Mouse (Mus musculus) midbrain, embryonic 16.5 days (tissue): ENCODE data around the gene Calm5. TPM values are rescaled to one million over a fixed set of nuclear protein-coding genes. Genes with fewer than 3 reads are reported as not detected.
A peak's percentile ranks its signal among the peaks of the same experiment; 100 is the strongest.

Source experiments
- ATAC-seq: fragments of 200-750 bp; cut with Nextera tagmentation; 2 replicates; pipeline ENCODE4 v1.8.0; 2017; ENCODE audit warnings: moderate TSS enrichment
- H3K27ac ChIP-seq: fragments of 300-500 bp; sonication (generic); 2 replicates; pipeline ENCODE4 v1.5.1; 2014; ENCODE audit warnings: mild to moderate bottlenecking, low read length, mixed read lengths
- H3K27me3 ChIP-seq: fragments of 300-500 bp; sonication (generic); 2 replicates; pipeline ENCODE4 v1.6.1; 2014; ENCODE audit warnings: low read depth, low read length, mixed read lengths; ENCODE audit not compliant: control insufficient read depth, insufficient read depth
- H3K36me3 ChIP-seq: fragments of 300-500 bp; sonication (generic); 2 replicates; pipeline ENCODE4 v1.6.1; 2014; ENCODE audit warnings: mild to moderate bottlenecking, low read length, moderate library complexity, mixed read lengths; ENCODE audit not compliant: control insufficient read depth, insufficient read depth
- H3K4me1 ChIP-seq: fragments of 300-500 bp; sonication (generic); 2 replicates; pipeline ENCODE4 v1.6.1; 2014; ENCODE audit warnings: mild to moderate bottlenecking, low read length, mixed read lengths; ENCODE audit not compliant: control insufficient read depth, insufficient read depth
- H3K4me2 ChIP-seq: fragments of 300-500 bp; sonication (generic); 2 replicates; pipeline ENCODE4 v1.6.1; 2014; ENCODE audit warnings: mild to moderate bottlenecking, low read length, mixed read lengths
- H3K4me3 ChIP-seq: fragments of 300-500 bp; sonication (generic); 2 replicates; pipeline ENCODE4 v1.5.1; 2014; ENCODE audit warnings: low read depth, mild to moderate bottlenecking, low read length, moderate library complexity, mixed read lengths
- H3K9ac ChIP-seq: fragments of 300-500 bp; sonication (generic); 2 replicates; pipeline ENCODE4 v1.6.1; 2014; ENCODE audit warnings: low read depth, low read length, mixed read lengths
- H3K9me3 ChIP-seq: fragments of 300-500 bp; sonication (generic); replicated peaks from 2 replicates; pipeline ENCODE4 v1.6.1; 2014; ENCODE audit warnings: mild to moderate bottlenecking, low read length, mixed read lengths; ENCODE audit not compliant: control insufficient read depth, poor library complexity, severe bottlenecking
- WGBS: fragments of 180-500 bp; shearing (Covaris S2); extraction: QIAGEN DNeasy Blood & Tissue Kit; methylation state at CpG from one replicate; pipeline ENCODE4 v1.1.7; 2014; 5-methylcytosine and 5-hydroxymethylcytosine counted together
- polyA plus RNA-seq: library from polyadenylated mRNA; unstranded; fragments of >200 nt; fragmentation: Nextera tagmentation; extraction: Ambion mirVana; gene quantifications from 2 replicates; pipeline ENCODE4 v1.2.1, GENCODE M21; 2015

Calm5 gene
- polyA plus RNA-seq, 1 experiment from 2014 or later, result not detected

GRCm38 (mm10) chr13:3862325-3862724 lies 8.4 kb downstream of the Calm5 start:
- Histone ChIP-seq H3K27ac (no peak overlapping the region), H3K4me1 (no peaks in the 10 kb centered on the region), H3K9me3 (no peaks in the 10 kb centered on the region), H3K9ac (no peak overlapping the region), H3K4me2 (no peak overlapping the region), H3K36me3 (no peaks in the 10 kb centered on the region), H3K4me3 (no peak overlapping the region), H3K27me3 (no peaks in the 10 kb centered on the region)
- ATAC-seq, result no peak
- WGBS, result 75% methylated on average over 3 of the region's 3 CpGs

GRCm38 (mm10) chr13:3862922-3863580 lies 9.1 kb downstream of the Calm5 start:
- no peak overlapping the region for H3K4me3 ChIP-seq
- no peak overlapping the region for H3K4me2 ChIP-seq
- no peaks in the 10 kb centered on the region for H3K27me3 ChIP-seq
- no peaks in the 10 kb centered on the region for H3K36me3 ChIP-seq
- ATAC-seq, result no peak
- no peak overlapping the region for H3K9ac ChIP-seq
- 93% methylated on average over 10 of the region's 10 CpGs for WGBS
- no peaks in the 10 kb centered on the region for H3K4me1 ChIP-seq
- H3K27ac ChIP-seq, result no peak overlapping the region
- no peaks in the 10 kb centered on the region for H3K9me3 ChIP-seq

- Histone ChIP-seq H3K27ac (no peak overlapping the region), H3K9me3 (no peaks in the 10 kb centered on the region), H3K4me1 (no peaks in the 10 kb centered on the region), H3K36me3 (no peaks in the 10 kb centered on the region), H3K9ac (no peak overlapping the region), H3K27me3 (no peaks in the 10 kb centered on the region), H3K4me3 (no peak overlapping the region), H3K4me2 (no peak overlapping the region)
- WGBS, result 88% methylated on average over 14 of the region's 14 CpGs
- no peak for ATAC-seq
Measured at GRCm38 (mm10) chr13:3865648-3866354, 11.8 kb downstream of the Calm5 start.

GRCm38 (mm10) chr13:3866355-3867052 lies 12.5 kb downstream of the Calm5 start:
- 89% methylated on average over 8 of the region's 8 CpGs for WGBS
- Histone ChIP-seq H3K27ac (no peak overlapping the region), H3K4me2 (no peak overlapping the region), H3K36me3 (no peaks in the 10 kb centered on the region), H3K9me3 (no peaks in the 10 kb centered on the region), H3K9ac (no peak overlapping the region), H3K4me1 (no peaks in the 10 kb centered on the region), H3K27me3 (no peaks in the 10 kb centered on the region), H3K4me3 (no peak overlapping the region)
- ATAC-seq, result no peak

- no peak overlapping the region for H3K4me3 ChIP-seq
- no peak for ATAC-seq
- H3K4me2 ChIP-seq, result no peak overlapping the region
- no peaks in the 10 kb centered on the region for H3K9me3 ChIP-seq
- no peaks in the 10 kb centered on the region for H3K27me3 ChIP-seq
- H3K27ac ChIP-seq, result no peak overlapping the region
- WGBS, result 87% methylated on average over 6 of the region's 6 CpGs
- H3K9ac ChIP-seq, result no peak overlapping the region
- H3K4me1 ChIP-seq, result no peaks in the 10 kb centered on the region
- H3K36me3 ChIP-seq, result no peaks in the 10 kb centered on the region
Measured at GRCm38 (mm10) chr13:3867158-3867557, 13.2 kb downstream of the Calm5 start.

GRCm38 (mm10) chr13:3869901-3870300 lies 15.9 kb downstream of the Calm5 start:
- Histone ChIP-seq H3K9ac (no peak overlapping the region), H3K36me3 (no peaks in the 10 kb centered on the region), H3K9me3 (no peaks in the 10 kb centered on the region), H3K4me1 (no peaks in the 10 kb centered on the region), H3K27me3 (no peaks in the 10 kb centered on the region), H3K4me3 (no peak overlapping the region), H3K4me2 (no peak overlapping the region), H3K27ac (no peak overlapping the region)
- ATAC-seq, result no peak

GRCm38 (mm10) chr13:3872832-3873231 lies 18.9 kb downstream of the Calm5 start:
- H3K4me3 ChIP-seq, result no peak overlapping the region
- no peaks in the 10 kb centered on the region for H3K27me3 ChIP-seq
- H3K27ac ChIP-seq, result no peak overlapping the region
- H3K4me1 ChIP-seq, result no peaks in the 10 kb centered on the region
- no peak overlapping the region for H3K4me2 ChIP-seq
- H3K36me3 ChIP-seq, result no peaks in the 10 kb centered on the region
- no peaks in the 10 kb centered on the region for H3K9me3 ChIP-seq
- ATAC-seq, result no peak
- H3K9ac ChIP-seq, result no peak overlapping the region
- WGBS, result 97% methylated on average over 4 of the region's 4 CpGs

GRCm38 (mm10) chr13:3876448-3876847 lies 22.5 kb downstream of the Calm5 start:
- no peaks in the 10 kb centered on the region for H3K9me3 ChIP-seq
- ATAC-seq, result 0 out of 2 replicates have a peak, but pooled peaks have one; percentile 21
- WGBS, result 86% methylated on average over 6 of the region's 6 CpGs
- no peak overlapping the region for H3K4me3 ChIP-seq
- H3K4me1 ChIP-seq, result no peaks in the 10 kb centered on the region
- no peak overlapping the region for H3K4me2 ChIP-seq
- H3K27ac ChIP-seq, result no peak overlapping the region
- no peaks in the 10 kb centered on the region for H3K36me3 ChIP-seq
- no peaks in the 10 kb centered on the region for H3K27me3 ChIP-seq
- H3K9ac ChIP-seq, result no peak overlapping the region

GRCm38 (mm10) chr13:3877185-3877584 lies 23.2 kb downstream of the Calm5 start:
- ATAC-seq, result no peak; the same call in 1 of the 2 replicates
- Histone ChIP-seq H3K27me3 (no peaks in the 10 kb centered on the region), H3K4me1 (no peaks in the 10 kb centered on the region), H3K4me3 (no peak overlapping the region), H3K27ac (no peak overlapping the region), H3K4me2 (no peak overlapping the region), H3K9ac (no peak overlapping the region), H3K9me3 (no peaks in the 10 kb centered on the region), H3K36me3 (no peaks in the 10 kb centered on the region)
- WGBS, result 77% methylated on average over 6 of the region's 6 CpGs
